Mouse (Mus musculus): ENCODE measurements at regions not wholly inside any gene's neighbourhood (a gene's known extent, or its start where the extent isn't known, plus 50 kb on each side); places are given as distances from the start of the nearest gene placed in this dataset.

GRCm38 (mm10) chr1:61387587-61387986 lies 251.0 kb upstream of the Pard3b start:
- no peak for DNase-seq
- no peak overlapping the region for H3K27ac ChIP-seq
- no peaks in the 10 kb centered on the region for H3K36me3 ChIP-seq (ENCODE audit: control insufficient read depth, insufficient read depth, low read length)
- 44% methylated on average over 4 of the region's 4 CpGs for WGBS
- intact Hi-C loops (cut with DNase I): no loop called here
- no peaks in the 10 kb centered on the region for H3K4me1 ChIP-seq (ENCODE audit: control insufficient read depth, insufficient read depth, low read length)
- no peaks in the 10 kb centered on the region for H3K27me3 ChIP-seq (ENCODE audit: control insufficient read depth, insufficient read depth, low read length)
- no peak overlapping the region for H3K4me3 ChIP-seq
- H3K79me2 ChIP-seq (replicated peaks; ENCODE audit: control insufficient read depth, insufficient read depth, low read length): no peaks in the 10 kb centered on the region
- H3K9ac ChIP-seq (ENCODE audit: low read depth, low read length): no peak overlapping the region
- TF ChIP-seq CTCF (IDR thresholded peaks at IDR 0.05): no peak
- no peak for TF ChIP-seq POLR2A (IDR thresholded peaks at IDR 0.05; ENCODE audit: insufficient read depth, low read depth, low read length)
- TF ChIP-seq EP300 (IDR thresholded peaks at IDR 0.05; ENCODE audit: insufficient read depth, low read depth, low read length): no peak

- no peak for DNase-seq
- no peaks in the 10 kb centered on the region for H3K36me3 ChIP-seq (ENCODE audit: control insufficient read depth, insufficient read depth, low read length)
- no peaks in the 10 kb centered on the region for H3K79me2 ChIP-seq (replicated peaks; ENCODE audit: control insufficient read depth, insufficient read depth, low read length)
- 79% methylated on average over 6 of the region's 6 CpGs for WGBS
- no peak overlapping the region for H3K9ac ChIP-seq (ENCODE audit: low read depth, low read length)
- H3K27me3 ChIP-seq (ENCODE audit: control insufficient read depth, insufficient read depth, low read length): no peaks in the 10 kb centered on the region
- H3K4me1 ChIP-seq (ENCODE audit: control insufficient read depth, insufficient read depth, low read length): no peaks in the 10 kb centered on the region
- H3K27ac ChIP-seq: no peak overlapping the region
- intact Hi-C loops (cut with DNase I): no loop called here
- TF ChIP-seq POLR2A (IDR thresholded peaks at IDR 0.05; ENCODE audit: insufficient read depth, low read depth, low read length) (no peak), CTCF (IDR thresholded peaks at IDR 0.05) (no peak), EP300 (IDR thresholded peaks at IDR 0.05; ENCODE audit: insufficient read depth, low read depth, low read length) (no peak)
- no peak overlapping the region for H3K4me3 ChIP-seq
These were observed 240.8 kb upstream of the Pard3b start for GRCm38 (mm10) chr1:61397796-61398195.

- no peak overlapping the region for H3K9ac ChIP-seq (ENCODE audit: low read depth, low read length)
- H3K36me3 ChIP-seq (ENCODE audit: control insufficient read depth, insufficient read depth, low read length): no peaks in the 10 kb centered on the region
- H3K4me3 ChIP-seq: no peak overlapping the region; the same call in 1 of the 2 replicates
- H3K4me1 ChIP-seq (ENCODE audit: control insufficient read depth, insufficient read depth, low read length): no peaks in the 10 kb centered on the region
- intact Hi-C loops (cut with DNase I): no loop called here
- DNase-seq: no peak
- TF ChIP-seq POLR2A (IDR thresholded peaks at IDR 0.05; ENCODE audit: insufficient read depth, low read depth, low read length): no peak
- TF ChIP-seq EP300 (IDR thresholded peaks at IDR 0.05; ENCODE audit: insufficient read depth, low read depth, low read length): no peak
- no peak for TF ChIP-seq CTCF (IDR thresholded peaks at IDR 0.05)
- H3K27me3 ChIP-seq (ENCODE audit: control insufficient read depth, insufficient read depth, low read length): no peaks in the 10 kb centered on the region
- H3K79me2 ChIP-seq (replicated peaks; ENCODE audit: control insufficient read depth, insufficient read depth, low read length): no peaks in the 10 kb centered on the region
- H3K27ac ChIP-seq: no peak overlapping the region
- 58% methylated on average over 8 of the region's 8 CpGs for WGBS
These were observed 236.3 kb upstream of the Pard3b start for GRCm38 (mm10) chr1:61402339-61402738.

GRCm38 (mm10) chr1:61407201-61407600 lies 231.4 kb upstream of the Pard3b start:
- intact Hi-C loops (cut with DNase I): no loop called here
- DNase-seq: no peak

GRCm38 (mm10) chr1:61414772-61415171 lies 223.9 kb upstream of the Pard3b start:
- DNase-seq: no peak
- no peak overlapping the region for H3K9ac ChIP-seq (ENCODE audit: low read depth, low read length)
- H3K4me1 ChIP-seq (ENCODE audit: control insufficient read depth, insufficient read depth, low read length): no peaks in the 10 kb centered on the region
- WGBS: 71% methylated on average over 2 of the region's 2 CpGs
- H3K79me2 ChIP-seq (replicated peaks; ENCODE audit: control insufficient read depth, insufficient read depth, low read length): no peaks in the 10 kb centered on the region
- TF ChIP-seq EP300 (IDR thresholded peaks at IDR 0.05; ENCODE audit: insufficient read depth, low read depth, low read length): no peak
- TF ChIP-seq POLR2A (IDR thresholded peaks at IDR 0.05; ENCODE audit: insufficient read depth, low read depth, low read length): no peak
- no peak for TF ChIP-seq CTCF (IDR thresholded peaks at IDR 0.05)
- H3K36me3 ChIP-seq (ENCODE audit: control insufficient read depth, insufficient read depth, low read length): no peaks in the 10 kb centered on the region
- no peaks in the 10 kb centered on the region for H3K27me3 ChIP-seq (ENCODE audit: control insufficient read depth, insufficient read depth, low read length)
- intact Hi-C loops (cut with DNase I): no loop called here
- H3K4me3 ChIP-seq: no peak overlapping the region
- no peak overlapping the region for H3K27ac ChIP-seq

More at GRCm38 (mm10) chr1:61407201-61407600, 231.4 kb upstream of the Pard3b start:
- no peak overlapping the region for H3K27ac ChIP-seq
- no peaks in the 10 kb centered on the region for H3K4me1 ChIP-seq (ENCODE audit: control insufficient read depth, insufficient read depth, low read length)
- no peak overlapping the region for H3K4me3 ChIP-seq
- no peaks in the 10 kb centered on the region for H3K27me3 ChIP-seq (ENCODE audit: control insufficient read depth, insufficient read depth, low read length)
- WGBS: 63% methylated on average over 9 of the region's 9 CpGs
- H3K9ac ChIP-seq (ENCODE audit: low read depth, low read length): no peak overlapping the region
- no peaks in the 10 kb centered on the region for H3K36me3 ChIP-seq (ENCODE audit: control insufficient read depth, insufficient read depth, low read length)
- no peaks in the 10 kb centered on the region for H3K79me2 ChIP-seq (replicated peaks; ENCODE audit: control insufficient read depth, insufficient read depth, low read length)
- TF ChIP-seq POLR2A (IDR thresholded peaks at IDR 0.05; ENCODE audit: insufficient read depth, low read depth, low read length) (no peak), CTCF (IDR thresholded peaks at IDR 0.05) (no peak), EP300 (IDR thresholded peaks at IDR 0.05; ENCODE audit: insufficient read depth, low read depth, low read length) (no peak)

- Histone ChIP-seq H3K27ac (no peak overlapping the region), H3K9ac (ENCODE audit: low read depth, low read length) (no peak overlapping the region), H3K79me2 (replicated peaks; ENCODE audit: control insufficient read depth, insufficient read depth, low read length) (no peaks in the 10 kb centered on the region), H3K36me3 (ENCODE audit: control insufficient read depth, insufficient read depth, low read length) (no peaks in the 10 kb centered on the region), H3K4me3 (no peak overlapping the region), H3K27me3 (ENCODE audit: control insufficient read depth, insufficient read depth, low read length) (no peaks in the 10 kb centered on the region), H3K4me1 (ENCODE audit: control insufficient read depth, insufficient read depth, low read length) (no peaks in the 10 kb centered on the region)
- no peak for DNase-seq
- no peak for TF ChIP-seq POLR2A (IDR thresholded peaks at IDR 0.05; ENCODE audit: insufficient read depth, low read depth, low read length)
- TF ChIP-seq EP300 (IDR thresholded peaks at IDR 0.05; ENCODE audit: insufficient read depth, low read depth, low read length): no peak
- TF ChIP-seq CTCF (IDR thresholded peaks at IDR 0.05): no peak
- intact Hi-C loops (cut with DNase I): no loop called here
- WGBS: 80% methylated on average over 20 of the region's 20 CpGs
These were observed 223.0 kb upstream of the Pard3b start for GRCm38 (mm10) chr1:61415426-61416195.

Measured in heart, adult 2 months (tissue).